Mouse (Mus musculus) cerebellum, adult 8-10 months (tissue): ENCODE measurements around the gene Naglu.
"Not testable (repeated sequence)": the region's sequence is repeated elsewhere in the genome, so short reads cannot be mapped to it uniquely, and the experiment has no call there.

ENCODE experiments used
- DNase-seq: peaks from one replicate; pipeline ENCODE4 v3.0.0; 2022

The Naglu gene

GRCm38 (mm10) chr11:101084811-101085210, 15.0 kb downstream of the Naglu start:
- peak; percentile 23 for DNase-seq

- DNase-seq: peak; percentile 21
These were observed 16.0 kb downstream of the Naglu start for GRCm38 (mm10) chr11:101085617-101086322.

- DNase-seq: peak; percentile 47
These were observed 16.5 kb downstream of the Naglu start for GRCm38 (mm10) chr11:101086323-101086674.

GRCm38 (mm10) chr11:101086756-101087681, 17.2 kb downstream of the Naglu start, which contains the start of gene Mlx:
TSS of gene Mlx (plus strand) at chr11:101087277.
- peak; percentile 88 for DNase-seq

- no peak for DNase-seq
These were observed 17.9 kb downstream of the Naglu start for GRCm38 (mm10) chr11:101087682-101088055.

GRCm38 (mm10) chr11:101089931-101090330, 20.1 kb downstream of the Naglu start:
- no peak for DNase-seq

GRCm38 (mm10) chr11:101094930-101095313, 25.1 kb downstream of the Naglu start:
- DNase-seq: no peak

- peak; percentile 93 for DNase-seq
These were observed 25.7 kb downstream of the Naglu start, which contains the start of gene Psmc3ip for GRCm38 (mm10) chr11:101095314-101096024. TSS of gene Psmc3ip (minus strand) at chr11:101095436.

GRCm38 (mm10) chr11:101098231-101098630, 28.4 kb downstream of the Naglu start:
- DNase-seq: no peak

GRCm38 (mm10) chr11:101103011-101103410, 33.2 kb downstream of the Naglu start:
- DNase-seq: no peak

- no peak for DNase-seq
These were observed 39.5 kb downstream of the Naglu start for GRCm38 (mm10) chr11:101109351-101109750.

- no peak for DNase-seq
These were observed 40.9 kb downstream of the Naglu start for GRCm38 (mm10) chr11:101110708-101111107.

- no peak for DNase-seq
These were observed 41.4 kb downstream of the Naglu start for GRCm38 (mm10) chr11:101111178-101111577.

- no peak for DNase-seq
These were observed 42.4 kb downstream of the Naglu start for GRCm38 (mm10) chr11:101112186-101112585.

GRCm38 (mm10) chr11:101115564-101115963, 45.8 kb downstream of the Naglu start:
- no peak for DNase-seq

- DNase-seq: no peak
These were observed 48.3 kb downstream of the Naglu start for GRCm38 (mm10) chr11:101118105-101118504.

- no peak for DNase-seq
These were observed 49.4 kb downstream of the Naglu start for GRCm38 (mm10) chr11:101119131-101119760.

GRCm38 (mm10) chr11:101119761-101120544, 50.1 kb downstream of the Naglu start, which contains the start of the genes Retreg3 and Tubg1:
TSS of gene Retreg3 (minus strand) at chr11:101119893.
TSS of gene Tubg1 (plus strand) at chr11:101119938.
- peak; percentile 99 for DNase-seq

GRCm38 (mm10) chr11:101120545-101121188, 50.9 kb downstream of the Naglu start:
- no peak for DNase-seq

- DNase-seq: not testable (repeated sequence)
These were observed 54.7 kb downstream of the Naglu start for GRCm38 (mm10) chr11:101124494-101124893.

- DNase-seq: not testable (repeated sequence)
These were observed 55.2 kb downstream of the Naglu start for GRCm38 (mm10) chr11:101125008-101125407.
